In genomic region chr5:146291560-146291959, GRCm38 (mm10) we compare ENCODE assay signal across 23 mouse cellular contexts.
A peak's percentile ranks its signal among the peaks of the same experiment; 100 is the strongest.
DNase-seq lines count a peak whose midpoint lies in the region; ATAC-seq and TF ChIP-seq lines count a peak whose summit lies in the region.
"Had no signal": no experiment of that assay in that cellular context is flagged by ENCODE, and none has a peak within 500 bp of the region (broad histone marks: within the 10 kb centered on the region; RNA-seq: fewer than 3 reads in every experiment).

No protein-coding gene starts in this region.

- TF ChIP-seq CTCF in heart, adult 2 months (IDR thresholded peaks at IDR 0.05) = no peak

- no peaks in the 10 kb centered on the region; the same call in 1 of the 2 replicates for H3K36me3 ChIP-seq in heart, adult 2 months (ENCODE audit: control insufficient read depth, insufficient read depth, low read length)
- H3K36me3 ChIP-seq in megakaryocyte, embryonic 14.5 days (replicated peaks; ENCODE audit: low read length) = peaks cover 85% of the 10 kb centered on the region

- peak; percentile 14 for DNase-seq in adrenal gland, postnatal 14 days
- no peak for DNase-seq in adrenal gland, postnatal 4 days (ENCODE audit: low spot score in 2 of 2)
- DNase-seq in heart, adult 11 months = peak; percentile 36
- no peak for DNase-seq in heart, adult 2 months
- DNase-seq in thymus, postnatal 25 days = no peak
- DNase-seq: adrenal gland, postnatal 10 days; B cell, adult 2 months; cerebellum, adult 11-12 months; cerebellum, adult 9-10 months; cerebellum, postnatal 25 days; forebrain, postnatal 0 days; gastrocnemius, postnatal 14 days; heart, adult 18-20 months had no signal

- no peaks in the 10 kb centered on the region for H3K9me3 ChIP-seq in megakaryocyte, embryonic 14.5 days
- H3K9me3 ChIP-seq: embryonic facial prominence, embryonic 12.5 days; G1E; heart, embryonic 12.5 days; hindbrain, embryonic 15.5 days had no signal

- no peak for ATAC-seq in megakaryocyte, adult 5-6 weeks (ENCODE audit: poor library complexity, severe bottlenecking)
- ATAC-seq in megakaryocyte progenitor cell, adult 5-6 weeks (replicated peaks; ENCODE audit: poor library complexity) = 0 out of 2 replicates have a peak, but pooled peaks have one; percentile 21
- ATAC-seq: CD4-positive, CD25-positive, alpha-beta regulatory T cell, adult 4 months; forebrain, postnatal 0 days; inflammation-experienced regulatory T-cells, adult 6 months; intestine, postnatal 0 days had no signal

- H3K27me3 ChIP-seq in heart, adult 2 months (ENCODE audit: control insufficient read depth, insufficient read depth, low read length) = no peaks in the 10 kb centered on the region
- H3K27me3 ChIP-seq in megakaryocyte, embryonic 14.5 days (replicated peaks) = no peaks in the 10 kb centered on the region
- H3K27me3 ChIP-seq: embryonic facial prominence, embryonic 12.5 days; heart, embryonic 12.5 days; hindbrain, embryonic 15.5 days had no signal

- H3K9ac ChIP-seq in heart, adult 2 months (ENCODE audit: low read depth, low read length) = no peak overlapping the region
- H3K9ac ChIP-seq: embryonic facial prominence, embryonic 12.5 days; forebrain, postnatal 0 days; heart, embryonic 12.5 days; hindbrain, embryonic 15.5 days had no signal

- no peak overlapping the region for H3K4me3 ChIP-seq in heart, adult 2 months
- peak overlapping the region; percentile 65 for H3K4me3 ChIP-seq in megakaryocyte, embryonic 14.5 days (replicated peaks)
- H3K4me3 ChIP-seq: embryonic facial prominence, embryonic 12.5 days; heart, embryonic 12.5 days; hindbrain, embryonic 15.5 days had no signal

- H3K27ac ChIP-seq in heart, adult 2 months = no peak overlapping the region
- H3K27ac ChIP-seq: embryonic facial prominence, embryonic 12.5 days; hindbrain, embryonic 15.5 days had no signal

- H3K79me2 ChIP-seq in heart, adult 2 months (replicated peaks; ENCODE audit: control insufficient read depth, insufficient read depth, low read length) = no peaks in the 10 kb centered on the region

- TF ChIP-seq POLR2A in heart, adult 2 months (IDR thresholded peaks at IDR 0.05; ENCODE audit: insufficient read depth, low read depth, low read length) = no peak

- intact Hi-C loops in heart, adult 2 months (cut with DNase I) = loop anchor here (5.0 kb wide), 1 partner anchor 74 kb away; no protein-coding TSS in a partner anchor

- 78% methylated on average over 5 of the region's 5 CpGs for WGBS in heart, adult 2 months

- no peaks in the 10 kb centered on the region; the same call in 1 of the 2 replicates for H3K4me1 ChIP-seq in heart, adult 2 months (ENCODE audit: control insufficient read depth, insufficient read depth, low read length)
- H3K4me1 ChIP-seq in megakaryocyte, embryonic 14.5 days = peaks cover 39% of the 10 kb centered on the region
- H3K4me1 ChIP-seq: embryonic facial prominence, embryonic 12.5 days; heart, embryonic 12.5 days; hindbrain, embryonic 15.5 days had no signal

- TF ChIP-seq EP300 in heart, adult 2 months (IDR thresholded peaks at IDR 0.05; ENCODE audit: insufficient read depth, low read depth, low read length) = no peak

Comparison
In these comparisons a context has a peak if more than half of its experiments do, and no peak if none do; other contexts are left out.
1. DNase-seq: peak in adrenal gland, postnatal 14 days (single experiment) and heart, adult 11 months (single experiment); none in adrenal gland, postnatal 4 days (0 of 2), heart, adult 2 months (0 of 2) and thymus, postnatal 25 days (single experiment).